In genomic region chr9:67274296-67274695, GRCm38 (mm10) we compare ENCODE assay signal across 11 mouse cellular contexts.
DNase-seq lines count a peak whose midpoint lies in the region; ATAC-seq and TF ChIP-seq lines count a peak whose summit lies in the region.
"Had no signal": no experiment of that assay in that cellular context is flagged by ENCODE, and none has a peak within 500 bp of the region (broad histone marks: within the 10 kb centered on the region; RNA-seq: fewer than 3 reads in every experiment).

No protein-coding gene starts in this region.

- H3K4me3 ChIP-seq in kidney, postnatal 0 days (replicated peaks; ENCODE audit: low read depth, low read length), result no peak overlapping the region
- H3K4me3 ChIP-seq in embryonic facial prominence, embryonic 13.5 days, result no peak overlapping the region
- H3K4me3 ChIP-seq: neural tube, embryonic 13.5 days had no signal

- H3K27ac ChIP-seq in kidney, postnatal 0 days, result no peak overlapping the region
- 0 out of 2 replicates have a peak overlapping the region, but pooled peaks have one; percentile 16 for H3K27ac ChIP-seq in embryonic facial prominence, embryonic 13.5 days
- H3K27ac ChIP-seq: neural tube, embryonic 13.5 days had no signal

- WGBS in kidney, postnatal 0 days, result 37% methylated on average over 3 of the region's 3 CpGs
- 48% methylated on average over 3 of the region's 3 CpGs for WGBS in embryonic facial prominence, embryonic 13.5 days

- ATAC-seq in kidney, postnatal 0 days (replicated peaks; ENCODE audit: low FRiP score, low read depth), result peak; percentile 46; the same call in 1 of the 2 replicates
- ATAC-seq in embryonic facial prominence, embryonic 13.5 days (ENCODE audit: insufficient number of reproducible peaks, insufficient read depth, low FRiP score, low TSS enrichment, low read depth), result no peak

- no peak overlapping the region for H3K9ac ChIP-seq in kidney, postnatal 0 days (ENCODE audit: low read depth, low read length)
- no peak overlapping the region for H3K9ac ChIP-seq in embryonic facial prominence, embryonic 13.5 days
- H3K9ac ChIP-seq: neural tube, embryonic 13.5 days had no signal

- no peaks in the 10 kb centered on the region for H3K4me1 ChIP-seq in kidney, postnatal 0 days (replicated peaks; ENCODE audit: insufficient read depth, low read length)
- peaks cover 28% of the 10 kb centered on the region for H3K4me1 ChIP-seq in embryonic facial prominence, embryonic 13.5 days

- peaks cover 4% of the 10 kb centered on the region; the same call in 1 of the 2 replicates for H3K36me3 ChIP-seq in kidney, postnatal 0 days (ENCODE audit: insufficient read depth, low read length)
- H3K36me3 ChIP-seq in embryonic facial prominence, embryonic 13.5 days, result peaks cover 16% of the 10 kb centered on the region; the same call in 1 of the 2 replicates
- H3K36me3 ChIP-seq: neural tube, embryonic 13.5 days had no signal

- no peaks in the 10 kb centered on the region for H3K27me3 ChIP-seq in kidney, postnatal 0 days (ENCODE audit: insufficient read depth, low read length)
- H3K27me3 ChIP-seq in embryonic facial prominence, embryonic 13.5 days, result no peaks in the 10 kb centered on the region
- H3K27me3 ChIP-seq: neural tube, embryonic 13.5 days had no signal

- DNase-seq in adrenal gland, postnatal 14 days, result peak; percentile 38
- DNase-seq in adrenal gland, postnatal 4 days (ENCODE audit: low spot score in 2 of 2), result no peak
- DNase-seq in kidney, postnatal 0 days (ENCODE audit: low spot score), result peak; percentile 74
- no peak for DNase-seq in kidney, adult 18-20 months
- peak; percentile 32 for DNase-seq in 416B (ENCODE audit: low read depth)
- no peak for DNase-seq in urinary bladder, postnatal 36 days (ENCODE audit: low spot score in 2 of 2)
- DNase-seq in frontal cortex, postnatal 36 days (ENCODE audit: low spot score in 2 of 2), result no peak
- DNase-seq: B cell, adult 2 months; cerebellum, adult 9-10 months had no signal

- no peak overlapping the region for H3K4me2 ChIP-seq in kidney, postnatal 0 days (ENCODE audit: low read length)
- H3K4me2 ChIP-seq in embryonic facial prominence, embryonic 13.5 days, result no peak overlapping the region
- H3K4me2 ChIP-seq: neural tube, embryonic 13.5 days had no signal

- peak; percentile 86 for TF ChIP-seq CTCF in kidney, postnatal 0 days (IDR thresholded peaks at IDR 0.05; ENCODE audit: low read depth)

- H3K9me3 ChIP-seq in kidney, postnatal 0 days (replicated peaks; ENCODE audit: low read length), result no peaks in the 10 kb centered on the region
- H3K9me3 ChIP-seq in embryonic facial prominence, embryonic 13.5 days, result no peaks in the 10 kb centered on the region
- H3K9me3 ChIP-seq: neural tube, embryonic 13.5 days had no signal

Comparison
In these comparisons a context has a peak if more than half of its experiments do, and no peak if none do; other contexts are left out.
1. DNase-seq: peak in adrenal gland, postnatal 14 days (single experiment), kidney, postnatal 0 days (single experiment) and 416B (single experiment); none in adrenal gland, postnatal 4 days (0 of 2), kidney, adult 18-20 months (single experiment), urinary bladder, postnatal 36 days (0 of 2) and frontal cortex, postnatal 36 days (0 of 2).